In genomic region chr11:35109781-35110180, GRCm38 (mm10) we compare ENCODE assay signal across 15 mouse cellular contexts. TPM values are rescaled to one million over a fixed set of nuclear protein-coding genes. Genes with fewer than 3 reads are reported as not detected.
"Had no signal": no experiment of that assay in that cellular context is flagged by ENCODE, and none has a peak within 500 bp of the region (broad histone marks: within the 10 kb centered on the region; RNA-seq: fewer than 3 reads in every experiment).

No protein-coding gene starts in this region.

- H3K36me3 ChIP-seq: limb, embryonic 13.5 days; limb, embryonic 15.5 days; liver, embryonic 12.5 days; midbrain, embryonic 13.5 days; midbrain, embryonic 15.5 days; neural tube, embryonic 12.5 days; stomach, embryonic 15.5 days had no signal

- H3K4me3 ChIP-seq: limb, embryonic 13.5 days; limb, embryonic 15.5 days; liver, embryonic 12.5 days; megakaryocyte, embryonic 14.5 days; midbrain, embryonic 13.5 days; midbrain, embryonic 15.5 days; neural tube, embryonic 12.5 days; stomach, embryonic 15.5 days had no signal

- H3K4me1 ChIP-seq: limb, embryonic 15.5 days; megakaryocyte, embryonic 14.5 days; midbrain, embryonic 13.5 days; midbrain, embryonic 15.5 days; neural tube, embryonic 12.5 days; stomach, embryonic 15.5 days had no signal

- H3K9me3 ChIP-seq: limb, embryonic 13.5 days; limb, embryonic 15.5 days; liver, embryonic 12.5 days; megakaryocyte, embryonic 14.5 days; midbrain, embryonic 13.5 days; midbrain, embryonic 15.5 days; neural tube, embryonic 12.5 days; stomach, embryonic 15.5 days had no signal

- H3K4me2 ChIP-seq: limb, embryonic 13.5 days; limb, embryonic 15.5 days; liver, embryonic 12.5 days; midbrain, embryonic 13.5 days; midbrain, embryonic 15.5 days; neural tube, embryonic 12.5 days; stomach, embryonic 15.5 days had no signal

- ATAC-seq: liver, embryonic 12.5 days; midbrain, embryonic 13.5 days; midbrain, embryonic 15.5 days had no signal

- H3K27ac ChIP-seq: limb, embryonic 13.5 days; limb, embryonic 15.5 days; liver, embryonic 12.5 days; liver, embryonic 14.5 days; macrophage; midbrain, embryonic 13.5 days; midbrain, embryonic 15.5 days; neural tube, embryonic 12.5 days; stomach, embryonic 15.5 days; stomach, postnatal 0 days had no signal

- H3K27me3 ChIP-seq: limb, embryonic 13.5 days; limb, embryonic 15.5 days; liver, embryonic 12.5 days; megakaryocyte, embryonic 14.5 days; midbrain, embryonic 15.5 days; neural tube, embryonic 12.5 days; stomach, embryonic 15.5 days had no signal

- DNase-seq: right cerebral cortex, postnatal 14 days; thymus, adult 2 months; thymus, postnatal 25 days; thymus, postnatal 4 days had no signal

- H3K9ac ChIP-seq: limb, embryonic 13.5 days; limb, embryonic 15.5 days; liver, embryonic 12.5 days; liver, embryonic 14.5 days; midbrain, embryonic 13.5 days; midbrain, embryonic 15.5 days; neural tube, embryonic 12.5 days; stomach, embryonic 15.5 days had no signal

RNA-seq across cellular contexts. Expression of gene Slit3, which starts 11.2 kb away (rescaled TPM):
- polyA plus RNA-seq: macrophage had no signal
